Mouse (Mus musculus) forebrain, embryonic 13.5 days (tissue): Measurements from ENCODE around the gene Nup153. TPM values are rescaled to one million over a fixed set of nuclear protein-coding genes. Genes with fewer than 3 reads are reported as not detected.

Experiments
- ATAC-seq: fragments of 200-750 bp; cut with Nextera tagmentation; 2 replicates; pipeline ENCODE4 v1.8.0; 2017
- H3K27ac ChIP-seq: fragments of 300-500 bp; sonication (generic); 2 replicates; pipeline ENCODE4 v1.5.1; 2015; ENCODE audit warnings: inconsistent platforms, mild to moderate bottlenecking, moderate library complexity
- H3K27me3 ChIP-seq: fragments of 300-500 bp; sonication (generic); 2 replicates; pipeline ENCODE4 v1.6.1; 2015; ENCODE audit warnings: mild to moderate bottlenecking, inconsistent platforms
- H3K36me3 ChIP-seq: fragments of 300-500 bp; sonication (generic); 2 replicates; pipeline ENCODE4 v1.6.1; 2015; ENCODE audit warnings: mild to moderate bottlenecking, inconsistent platforms; ENCODE audit not compliant: poor library complexity, severe bottlenecking
- H3K4me1 ChIP-seq: fragments of 300-500 bp; sonication (generic); 2 replicates; pipeline ENCODE4 v1.6.1; 2015; ENCODE audit warnings: inconsistent platforms
- H3K4me2 ChIP-seq: fragments of 300-500 bp; sonication (generic); 2 replicates; pipeline ENCODE4 v1.6.1; 2015; ENCODE audit warnings: inconsistent platforms, mild to moderate bottlenecking, moderate library complexity
- H3K4me3 ChIP-seq: fragments of 300-500 bp; sonication (generic); 2 replicates; pipeline ENCODE4 v1.5.1; 2015; ENCODE audit warnings: mild to moderate bottlenecking, inconsistent platforms
- H3K9ac ChIP-seq: fragments of 300-500 bp; sonication (generic); 2 replicates; pipeline ENCODE4 v1.6.1; 2015; ENCODE audit warnings: mild to moderate bottlenecking, inconsistent platforms
- H3K9me3 ChIP-seq: fragments of 300-500 bp; sonication (generic); replicated peaks from 2 replicates; pipeline ENCODE4 v1.6.1; 2016; ENCODE audit warnings: inconsistent platforms
- WGBS: fragments of 180-500 bp; shearing (Covaris S2); methylation state at CpG from one replicate; pipeline ENCODE4 v1.1.7; 2015; 5-methylcytosine and 5-hydroxymethylcytosine counted together
- polyA plus RNA-seq: library from polyadenylated mRNA; unstranded; fragments of >200 nt; fragmentation: Nextera tagmentation; extraction: Ambion mirVana; gene quantifications from 2 replicates; pipeline ENCODE4 v1.2.1, GENCODE M21; 2015

The Nup153 gene
- polyA plus RNA-seq, 1 experiment from 2014 or later: 22.8 TPM

- Histone ChIP-seq H3K9me3 (no peaks in the 10 kb centered on the region), H3K27ac (no peak overlapping the region), H3K4me2 (no peak overlapping the region), H3K4me3 (no peak overlapping the region), H3K4me1 (0 out of 2 replicates have a peak, but pooled peaks cover 4% of the 10 kb centered on the region), H3K9ac (no peak overlapping the region), H3K27me3 (no peaks in the 10 kb centered on the region), H3K36me3 (no peaks in the 10 kb centered on the region)
- no peak; the same call in 1 of the 2 replicates for ATAC-seq
- 57% methylated on average over 5 of the region's 5 CpGs for WGBS
Measured at GRCm38 (mm10) chr13:46654566-46654965, 73.2 kb downstream of the Nup153 start.

DNA sequence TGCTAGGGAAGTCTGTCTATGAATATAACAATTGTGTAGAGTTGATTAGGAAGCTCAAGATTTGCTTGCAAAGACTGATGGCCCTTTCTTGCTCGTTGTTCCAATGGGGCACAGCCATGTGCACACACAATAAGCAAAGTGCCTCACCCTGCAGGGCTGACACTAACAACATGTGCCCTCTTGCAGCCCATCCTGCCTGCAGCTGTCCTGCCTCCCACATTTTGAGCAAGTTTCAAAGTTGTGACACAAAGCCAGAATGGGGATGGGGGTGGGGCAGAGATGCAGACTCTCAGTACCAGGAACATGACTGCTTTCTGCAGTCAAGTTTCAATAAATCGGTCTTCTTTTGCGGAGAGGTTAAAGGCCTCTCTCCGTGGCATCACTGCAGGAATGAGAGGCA is 74.1 kb downstream of the Nup153 start:
- WGBS: 67% methylated on average over 4 of the region's 4 CpGs
- no peak overlapping the region for H3K9ac ChIP-seq
- no peaks in the 10 kb centered on the region for H3K36me3 ChIP-seq
- no peak overlapping the region for H3K4me3 ChIP-seq
- no peak overlapping the region for H3K4me2 ChIP-seq
- H3K27ac ChIP-seq: peak overlapping the region; percentile 16; the same call in 1 of the 2 replicates
- no peaks in the 10 kb centered on the region for H3K27me3 ChIP-seq
- ATAC-seq: no peak
- H3K9me3 ChIP-seq: no peaks in the 10 kb centered on the region
- H3K4me1 ChIP-seq: 0 out of 2 replicates have a peak, but pooled peaks cover 4% of the 10 kb centered on the region

DNA sequence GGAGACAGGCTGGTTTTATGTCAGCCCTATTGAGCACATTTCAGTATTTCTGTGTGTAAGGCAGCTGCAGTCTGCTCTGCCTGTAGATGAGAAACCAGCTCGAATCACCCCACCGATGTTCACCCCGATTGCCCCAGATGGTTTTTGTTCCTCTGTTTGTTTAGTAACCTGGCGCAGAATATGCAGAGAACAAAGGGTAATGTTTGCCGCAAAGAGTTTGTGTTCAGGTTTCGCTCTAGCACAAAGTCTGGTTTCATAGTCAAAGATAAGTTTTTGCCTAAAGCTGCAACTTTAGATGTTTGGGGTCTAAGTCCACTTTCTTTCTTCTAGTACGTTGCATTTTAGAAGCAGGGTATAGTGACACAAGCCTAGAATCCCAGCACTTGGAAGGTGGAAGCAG is 75.1 kb downstream of the Nup153 start:
- no peaks in the 10 kb centered on the region for H3K9me3 ChIP-seq
- H3K9ac ChIP-seq: no peak overlapping the region
- no peaks in the 10 kb centered on the region for H3K27me3 ChIP-seq
- no peaks in the 10 kb centered on the region for H3K36me3 ChIP-seq
- no peak overlapping the region for H3K4me3 ChIP-seq
- WGBS: 88% methylated on average over 7 of the region's 7 CpGs
- H3K4me2 ChIP-seq: no peak overlapping the region
- H3K27ac ChIP-seq: no peak overlapping the region
- ATAC-seq: no peak
- 0 out of 2 replicates have a peak, but pooled peaks cover 4% of the 10 kb centered on the region for H3K4me1 ChIP-seq

- WGBS: 89% methylated on average over 7 of the region's 7 CpGs
- no peaks in the 10 kb centered on the region for H3K27me3 ChIP-seq
- H3K27ac ChIP-seq: no peak overlapping the region
- no peak overlapping the region for H3K4me2 ChIP-seq
- H3K9me3 ChIP-seq: no peaks in the 10 kb centered on the region
- H3K36me3 ChIP-seq: no peaks in the 10 kb centered on the region
- H3K4me1 ChIP-seq: 0 out of 2 replicates have a peak, but pooled peaks cover 4% of the 10 kb centered on the region
- H3K4me3 ChIP-seq: no peak overlapping the region
- no peak for ATAC-seq
- no peak overlapping the region for H3K9ac ChIP-seq
Measured at GRCm38 (mm10) chr13:46651853-46652252, 75.9 kb downstream of the Nup153 start.

GRCm38 (mm10) chr13:46645476-46645875 is 82.3 kb downstream of the Nup153 start:
- H3K9ac ChIP-seq: no peak overlapping the region
- H3K27me3 ChIP-seq: no peaks in the 10 kb centered on the region
- WGBS: 79% methylated on average over 6 of the region's 6 CpGs
- no peak overlapping the region for H3K4me2 ChIP-seq
- no peak for ATAC-seq
- H3K36me3 ChIP-seq: no peaks in the 10 kb centered on the region
- H3K4me1 ChIP-seq: peaks cover 3% of the 10 kb centered on the region; the same call in 1 of the 2 replicates
- no peak overlapping the region for H3K27ac ChIP-seq
- no peak overlapping the region for H3K4me3 ChIP-seq
- H3K9me3 ChIP-seq: no peaks in the 10 kb centered on the region; the same call in 1 of the 2 replicates

GRCm38 (mm10) chr13:46644175-46644574 is 83.6 kb downstream of the Nup153 start:
- no peak overlapping the region for H3K4me2 ChIP-seq
- no peak overlapping the region for H3K27ac ChIP-seq
- no peak for ATAC-seq
- H3K4me3 ChIP-seq: no peak overlapping the region
- no peaks in the 10 kb centered on the region; the same call in 1 of the 2 replicates for H3K9me3 ChIP-seq
- no peaks in the 10 kb centered on the region for H3K36me3 ChIP-seq
- no peak overlapping the region for H3K9ac ChIP-seq
- peaks cover 3% of the 10 kb centered on the region; the same call in 1 of the 2 replicates for H3K4me1 ChIP-seq
- 94% methylated on average over 6 of the region's 6 CpGs for WGBS
- no peaks in the 10 kb centered on the region for H3K27me3 ChIP-seq

DNA sequence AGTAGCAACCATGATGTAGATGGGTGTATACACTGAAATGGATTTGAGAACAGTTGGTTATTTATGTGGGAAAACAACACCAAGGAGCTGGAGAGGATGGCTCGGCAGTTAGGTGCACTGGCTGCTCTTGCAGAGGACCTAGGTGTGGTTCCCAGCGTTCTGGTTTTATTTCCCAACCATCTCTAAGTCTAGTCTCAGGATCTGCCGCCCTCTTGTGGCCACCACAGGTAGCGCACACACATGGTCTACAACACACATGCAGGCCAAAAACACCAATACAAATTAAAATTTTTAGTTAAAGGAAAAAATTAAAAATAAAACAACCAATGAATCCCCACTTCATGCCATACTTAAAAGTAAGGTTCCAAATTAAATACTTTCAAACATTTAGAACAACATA is 85.4 kb downstream of the Nup153 start:
- Histone ChIP-seq H3K27ac (no peak overlapping the region), H3K36me3 (peaks cover 5% of the 10 kb centered on the region; the same call in 1 of the 2 replicates), H3K9ac (no peak overlapping the region), H3K9me3 (no peaks in the 10 kb centered on the region; the same call in 1 of the 2 replicates), H3K27me3 (no peaks in the 10 kb centered on the region), H3K4me1 (peaks cover 3% of the 10 kb centered on the region; the same call in 1 of the 2 replicates), H3K4me3 (no peak overlapping the region), H3K4me2 (no peak overlapping the region)
- ATAC-seq: no peak
- 88% methylated on average over 4 of the region's 4 CpGs for WGBS

GRCm38 (mm10) chr13:46640608-46641468 is 86.9 kb downstream of the Nup153 start:
- H3K4me1 ChIP-seq: peaks cover 3% of the 10 kb centered on the region; the same call in 1 of the 2 replicates
- peaks cover 14% of the 10 kb centered on the region; the same call in 1 of the 2 replicates for H3K36me3 ChIP-seq
- no peak overlapping the region for H3K4me2 ChIP-seq
- peak overlapping the region; percentile 54; the same call in 1 of the 2 replicates for H3K27ac ChIP-seq
- ATAC-seq: peak; percentile 79; the same call in 1 of the 2 replicates
- H3K27me3 ChIP-seq: no peaks in the 10 kb centered on the region
- H3K9ac ChIP-seq: no peak overlapping the region
- no peaks in the 10 kb centered on the region; the same call in 1 of the 2 replicates for H3K9me3 ChIP-seq
- no peak overlapping the region for H3K4me3 ChIP-seq
- 53% methylated on average over 10 of the region's 10 CpGs for WGBS

GRCm38 (mm10) chr13:46634133-46634488 is 93.6 kb downstream of the Nup153 start:
- Histone ChIP-seq H3K27ac (peak overlapping the region; percentile 89), H3K4me3 (peak overlapping the region; percentile 26), H3K4me2 (peak overlapping the region; percentile 57), H3K36me3 (peaks cover 14% of the 10 kb centered on the region; the same call in 1 of the 2 replicates), H3K9me3 (no peaks in the 10 kb centered on the region), H3K4me1 (peaks cover 33% of the 10 kb centered on the region), H3K9ac (peak overlapping the region; percentile 48), H3K27me3 (no peaks in the 10 kb centered on the region)
- 13% methylated on average over 6 of the region's 6 CpGs for WGBS
- peak; percentile 83 for ATAC-seq

DNA sequence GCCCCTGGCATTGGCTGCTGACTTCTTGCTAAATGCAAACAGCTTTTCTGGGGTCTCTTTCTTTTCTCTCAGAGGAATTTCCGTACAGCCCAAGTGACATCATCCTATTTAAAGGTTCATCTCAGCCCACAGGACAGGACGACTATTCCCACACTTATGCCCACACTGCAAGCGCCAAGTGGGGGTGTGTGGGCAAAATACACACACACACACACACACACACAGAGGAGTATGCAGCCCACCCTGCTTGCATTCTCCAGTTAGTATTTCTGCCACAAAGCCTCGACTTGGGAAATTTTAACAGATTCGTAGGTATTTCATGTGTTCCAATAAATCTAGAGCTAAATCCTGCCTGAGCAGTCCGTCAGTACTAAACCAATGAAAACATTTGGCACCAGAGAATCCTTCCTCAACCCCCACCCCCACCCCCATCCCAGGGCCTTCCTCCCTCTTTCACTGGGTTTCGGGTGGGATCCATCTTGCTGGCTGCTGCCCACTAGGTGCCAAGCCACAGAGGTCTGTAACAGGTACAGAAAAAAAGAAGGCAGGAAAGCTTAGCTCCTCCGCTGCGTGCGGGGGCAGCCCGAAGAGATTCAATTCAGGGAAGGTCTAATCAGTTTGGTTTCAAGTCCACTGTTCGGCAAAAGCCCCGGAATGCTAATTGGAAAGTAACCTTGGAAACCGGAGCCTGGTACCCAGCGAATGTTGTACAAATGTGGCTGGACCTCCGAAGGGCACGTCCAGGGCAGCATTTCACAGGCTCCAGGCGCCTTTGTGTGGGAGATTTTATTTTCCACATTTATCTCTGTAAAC is 94.2 kb downstream of the Nup153 start:
- H3K27me3 ChIP-seq: no peaks in the 10 kb centered on the region
- H3K4me2 ChIP-seq: peak overlapping the region; percentile 57
- ATAC-seq: peak; percentile 86
- no peaks in the 10 kb centered on the region for H3K9me3 ChIP-seq
- H3K4me3 ChIP-seq: peak overlapping the region; percentile 26
- H3K36me3 ChIP-seq: peaks cover 14% of the 10 kb centered on the region; the same call in 1 of the 2 replicates
- H3K9ac ChIP-seq: peak overlapping the region; percentile 48
- H3K27ac ChIP-seq: peak overlapping the region; percentile 89
- H3K4me1 ChIP-seq: peaks cover 33% of the 10 kb centered on the region
- WGBS: 9% methylated on average over 18 of the region's 18 CpGs

DNA sequence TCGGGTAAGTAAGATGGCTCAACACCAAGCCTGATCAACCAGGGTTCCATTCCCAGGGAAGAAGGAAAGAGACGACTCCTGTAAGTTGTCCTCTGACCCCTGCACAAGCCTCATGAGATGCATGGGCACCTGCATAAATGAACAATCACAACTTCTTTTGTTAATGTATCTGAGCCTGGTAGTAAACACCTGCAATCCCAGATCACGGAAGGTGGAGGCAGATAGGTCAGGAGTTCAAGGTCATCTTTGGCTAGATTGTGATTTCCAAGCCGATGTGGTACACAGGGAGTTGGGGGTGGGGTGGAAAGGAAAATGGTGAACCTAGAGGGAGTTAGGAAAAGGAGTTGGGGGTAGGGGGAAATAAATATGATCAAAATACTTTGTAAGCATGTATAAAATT is 94.9 kb downstream of the Nup153 start:
- no peak for ATAC-seq
- peak overlapping the region; percentile 89 for H3K27ac ChIP-seq
- WGBS: 67% methylated on average over 4 of the region's 4 CpGs

More for the DNA sequence above, 94.9 kb downstream of the Nup153 start:
- H3K9ac ChIP-seq: no peak overlapping the region
- peaks cover 14% of the 10 kb centered on the region; the same call in 1 of the 2 replicates for H3K36me3 ChIP-seq
- no peaks in the 10 kb centered on the region for H3K9me3 ChIP-seq
- H3K27me3 ChIP-seq: no peaks in the 10 kb centered on the region
- no peak overlapping the region for H3K4me2 ChIP-seq
- peaks cover 37% of the 10 kb centered on the region for H3K4me1 ChIP-seq
- no peak overlapping the region for H3K4me3 ChIP-seq
